Mouse (Mus musculus): ENCODE measurements around the gene Iqgap2. TPM values are rescaled to one million over a fixed set of nuclear protein-coding genes. Genes with fewer than 3 reads are reported as not detected.

The Iqgap2 gene
- total and polyA plus RNA-seq, 3 experiments = 0.08 to 0.14 (median 0.11) TPM

DNA sequence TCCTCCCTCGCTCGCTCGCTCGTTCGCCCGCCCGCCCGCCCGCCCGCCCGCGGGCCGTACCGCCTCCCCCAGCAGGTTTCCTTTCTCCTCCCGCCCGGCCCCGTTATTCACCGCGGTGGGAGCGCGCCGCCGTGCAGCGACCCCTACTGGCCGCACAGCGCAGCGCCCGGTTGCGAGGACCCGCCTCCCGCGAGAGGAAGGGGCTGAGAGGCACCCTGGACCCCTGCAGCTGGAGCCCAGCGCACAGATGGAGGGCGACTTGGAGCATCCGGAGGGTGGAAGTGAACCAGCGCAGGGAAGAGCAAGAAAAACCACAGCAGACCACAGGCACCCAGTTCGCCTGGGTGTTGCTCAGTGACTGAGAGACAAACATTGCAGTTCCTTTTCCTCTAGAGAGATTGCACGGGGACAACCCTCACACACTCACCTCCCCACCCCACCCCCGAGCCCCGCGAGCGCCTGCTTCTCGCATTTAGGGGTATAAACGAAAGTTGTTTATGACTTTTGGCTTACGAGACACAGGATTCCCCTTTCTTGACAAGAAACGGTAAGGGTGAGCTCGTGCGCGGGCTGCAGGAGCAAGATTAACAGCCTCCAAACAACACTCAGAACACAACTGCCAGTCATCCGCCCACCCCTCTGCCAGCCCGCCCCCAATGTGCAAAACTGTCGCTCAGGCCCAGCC lies 346 bp upstream of the Iqgap2 start:
- peaks cover 23% of the 10 kb centered on the region for H3K27me3 ChIP-seq (replicated peaks)
- peak; percentile 55 for DNase-seq (ENCODE audit: extremely low read depth)
- TF ChIP-seq USF1 (IDR thresholded peaks at IDR 0.05; ENCODE audit: low read depth, low read length) (no peak), E2F4 (IDR thresholded peaks at IDR 0.05; ENCODE audit: insufficient replicate concordance, low read depth, low read length) (no peak), BHLHE40 (IDR thresholded peaks at IDR 0.05; ENCODE audit: low read depth, low read length) (no peak), SMC3 (IDR thresholded peaks at IDR 0.05; ENCODE audit: low read depth, low read length) (peak; percentile 26), CTCF (conservative IDR thresholded peaks at IDR 0.05 in 1 of 2, IDR thresholded peaks at IDR 0.05 in 1 of 2; ENCODE audit: low read depth in 2 of 2, low read length in 2 of 2) (peak; percentile 19 to 71; a peak in 2 of 4 replicates), ZKSCAN1 (IDR thresholded peaks at IDR 0.05; ENCODE audit: borderline replicate concordance, low read depth, low read length) (no peak), POLR2A (IDR thresholded peaks at IDR 0.05; ENCODE audit: low read depth, low read length) (no peak), RAD21 (IDR thresholded peaks at IDR 0.05; ENCODE audit: low read depth, low read length) (peak; percentile 19), EP300 (IDR thresholded peaks at IDR 0.05; ENCODE audit: low read length) (no peak), ZC3H11A (IDR thresholded peaks at IDR 0.05; ENCODE audit: low read depth, low read length) (no peak), RCOR1 (conservative IDR thresholded peaks at IDR 0.05; ENCODE audit: low read depth, low read length) (no peak), SIN3A (IDR thresholded peaks at IDR 0.05; ENCODE audit: low read length) (no peak), IRF4 (IDR thresholded peaks at IDR 0.05; ENCODE audit: low read depth, low read length) (peak; percentile 9; the same call in 1 of the 2 replicates), CHD1 (IDR thresholded peaks at IDR 0.05; ENCODE audit: low read depth, low read length) (no peak), NELFE (IDR thresholded peaks at IDR 0.05; ENCODE audit: low read depth, low read length) (0 out of 2 replicates have a peak, but pooled peaks have one; percentile 15)
- in situ Hi-C loops (cut with MboI; ENCODE audit: low pct_ligation_motif_present, low pct_unique_long_range_greater_than_20kb, low sequenced_read_pairs) (no loop called here), dilution Hi-C loops (cut with MboI; ENCODE audit: extremely low pct_ligation_motif_present, extremely low pct_unique_long_range_greater_than_20kb, low sequenced_read_pairs) (no loop called here)
- no peak overlapping the region for H3K27ac ChIP-seq (ENCODE audit: insufficient read depth, low read depth)
- H3K4me3 ChIP-seq (replicated peaks in 1 of 3; ENCODE audit: low read depth in 2 of 3, low read length in 2 of 3, poor library complexity in 1 of 3) = peak overlapping the region; percentile 34 to 62 (median 54)
- H3K9ac ChIP-seq (ENCODE audit: insufficient read depth, low read depth) = peak overlapping the region; percentile 41
- no peaks in the 10 kb centered on the region for H3K36me3 ChIP-seq (replicated peaks in 1 of 2; ENCODE audit: control insufficient read depth in 1 of 2, insufficient read depth in 1 of 2, low read length in 1 of 2)
- H3K9me3 ChIP-seq (replicated peaks; ENCODE audit: low read length) = no peaks in the 10 kb centered on the region
- peak overlapping the region; percentile 79 for H3K4me2 ChIP-seq (ENCODE audit: insufficient read depth, low read depth, poor library complexity, severe bottlenecking)
- peaks cover 4 to 14% of the 10 kb centered on the region in 2 experiments; a peak in 3 of 4 replicates for H3K4me1 ChIP-seq (ENCODE audit: control insufficient read depth in 1 of 2, insufficient read depth in 2 of 2)
- H3K79me2 ChIP-seq (replicated peaks; ENCODE audit: control insufficient read depth, extremely low read depth, insufficient read depth, poor library complexity, severe bottlenecking) = no peaks in the 10 kb centered on the region

DNA sequence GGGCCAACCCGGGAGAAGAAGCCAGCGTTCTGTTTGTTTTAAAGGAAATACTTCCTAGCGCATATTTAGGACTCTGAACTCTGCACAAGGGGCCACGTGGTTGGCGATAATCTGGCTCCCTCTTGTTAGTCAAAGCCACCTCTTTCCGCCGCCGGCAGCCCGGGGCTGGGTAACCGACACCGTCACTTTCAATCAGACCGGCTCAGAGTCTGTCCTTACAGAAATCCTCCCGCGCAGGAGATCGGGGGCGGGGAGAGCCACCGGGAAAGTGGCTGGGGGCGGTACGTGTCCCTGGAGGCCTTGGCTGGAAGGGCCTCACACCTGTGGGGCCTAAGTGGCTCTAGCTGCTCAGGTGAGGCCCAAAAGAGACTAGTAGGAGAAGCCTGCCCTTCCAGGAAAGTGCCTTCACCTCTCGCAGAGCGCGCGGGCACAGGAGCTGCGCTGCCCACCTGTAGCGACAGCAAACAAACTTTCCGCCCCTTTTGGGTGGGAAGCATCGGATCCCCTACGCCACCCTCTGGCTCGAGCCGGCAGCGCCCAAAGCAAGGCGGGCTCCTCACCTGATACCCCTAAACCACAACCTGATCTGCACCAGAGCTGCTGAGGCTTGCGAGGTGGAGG lies 761 bp downstream of the Iqgap2 start:
- Histone ChIP-seq H3K4me1 (ENCODE audit: control insufficient read depth in 1 of 2, insufficient read depth in 2 of 2) (peaks cover 4 to 14% of the 10 kb centered on the region in 2 experiments; a peak in 3 of 4 replicates), H3K36me3 (replicated peaks in 1 of 2; ENCODE audit: control insufficient read depth in 1 of 2, insufficient read depth in 1 of 2, low read length in 1 of 2) (no peaks in the 10 kb centered on the region), H3K4me3 (replicated peaks in 1 of 3; ENCODE audit: low read depth in 2 of 3, low read length in 2 of 3, poor library complexity in 1 of 3) (peak overlapping the region in 2 of 3 experiments; percentile 48 to 54), H3K9ac (ENCODE audit: insufficient read depth, low read depth) (no peak overlapping the region), H3K9me3 (replicated peaks; ENCODE audit: low read length) (no peaks in the 10 kb centered on the region), H3K4me2 (ENCODE audit: insufficient read depth, low read depth, poor library complexity, severe bottlenecking) (peak overlapping the region; percentile 79), H3K27me3 (replicated peaks) (peaks cover 23% of the 10 kb centered on the region), H3K27ac (ENCODE audit: insufficient read depth, low read depth) (no peak overlapping the region), H3K79me2 (replicated peaks; ENCODE audit: control insufficient read depth, extremely low read depth, insufficient read depth, poor library complexity, severe bottlenecking) (no peaks in the 10 kb centered on the region)
- TF ChIP-seq MAZ (IDR thresholded peaks at IDR 0.05; ENCODE audit: low read depth, low read length) (no peak), POLR2AphosphoS2 (IDR thresholded peaks at IDR 0.05; ENCODE audit: low read depth, low read length) (no peak), KAT2A (IDR thresholded peaks at IDR 0.05; ENCODE audit: insufficient replicate concordance, low read length) (no peak), RAD21 (IDR thresholded peaks at IDR 0.05; ENCODE audit: low read depth, low read length) (no peak), E2F4 (IDR thresholded peaks at IDR 0.05; ENCODE audit: insufficient replicate concordance, low read depth, low read length) (no peak), CHD1 (IDR thresholded peaks at IDR 0.05; ENCODE audit: low read depth, low read length) (no peak), USF2 (conservative IDR thresholded peaks at IDR 0.05; ENCODE audit: low read depth, low read length) (no peak), MXI1 (IDR thresholded peaks at IDR 0.05; ENCODE audit: low read depth, low read length) (no peak), ZC3H11A (IDR thresholded peaks at IDR 0.05; ENCODE audit: low read depth, low read length) (no peak), MAX (IDR thresholded peaks at IDR 0.05; ENCODE audit: low read length) (no peak), TBP (conservative IDR thresholded peaks at IDR 0.05; ENCODE audit: low read depth, low read length) (no peak), JUN (IDR thresholded peaks at IDR 0.05; ENCODE audit: insufficient read depth, low read depth, low read length) (no peak), ZKSCAN1 (IDR thresholded peaks at IDR 0.05; ENCODE audit: borderline replicate concordance, low read depth, low read length) (no peak), ELF1 (IDR thresholded peaks at IDR 0.05; ENCODE audit: low read depth, low read length) (no peak)
- dilution Hi-C loops (cut with MboI; ENCODE audit: extremely low pct_ligation_motif_present, extremely low pct_unique_long_range_greater_than_20kb, low sequenced_read_pairs) (no loop called here), in situ Hi-C loops (cut with MboI; ENCODE audit: low pct_ligation_motif_present, low pct_unique_long_range_greater_than_20kb, low sequenced_read_pairs) (no loop called here)
- DNase-seq (ENCODE audit: extremely low read depth) = no peak
